Comparison of ENCODE assay signal across 1 mouse cellular context in the genomic region with DNA sequence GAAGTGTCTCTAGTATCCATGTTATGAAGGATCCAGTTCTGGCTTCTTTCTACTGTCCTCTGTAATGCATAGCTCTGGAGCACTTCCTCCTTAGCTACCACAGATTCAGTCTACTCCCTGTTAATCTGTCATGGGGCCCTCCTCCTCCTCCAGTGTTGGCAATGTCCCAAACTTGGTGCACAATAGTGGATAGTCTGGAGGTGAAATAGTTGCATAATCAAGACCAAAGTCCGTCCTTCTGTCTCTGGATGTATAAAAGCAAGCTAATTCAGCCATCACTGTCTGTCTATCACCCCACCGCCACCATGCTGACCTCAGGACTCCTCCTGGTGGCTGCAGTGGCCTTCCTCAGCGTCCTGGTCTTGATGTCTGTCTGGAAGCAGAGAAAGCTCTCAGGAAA.
A peak's percentile ranks its signal among the peaks of the same experiment; 100 is the strongest.
TF ChIP-seq lines count a peak whose summit lies in the region.

Gene Cyp2a5, plus strand, starts transcription at position 247 of the 400 bp plus-strand sequence.

TF ChIP-seq in CH12.LX, 34 proteins besides CTCF, POLR2A, EP300 and RAD21:
- peak; percentile 11; the same call in 1 of the 2 replicates for TF ChIP-seq SMC3 (IDR thresholded peaks at IDR 0.05; ENCODE audit: low read depth, low read length)
